Mouse (Mus musculus) hindbrain, embryonic 12.5 days (tissue): ENCODE measurements around the gene Htr1d. TPM values are rescaled to one million over a fixed set of nuclear protein-coding genes. Genes with fewer than 3 reads are reported as not detected.

ENCODE experiments used
- ATAC-seq: fragments of 200-750 bp; cut with Nextera tagmentation; 2 replicates; pipeline ENCODE4 v1.8.0; 2017; ENCODE audit warnings: moderate TSS enrichment; ENCODE audit not compliant: low FRiP score
- H3K27ac ChIP-seq: fragments of 300-500 bp; sonication (generic); 2 replicates; pipeline ENCODE4 v1.5.1; 2016; ENCODE audit warnings: mild to moderate bottlenecking
- H3K27me3 ChIP-seq: fragments of 300-500 bp; sonication (generic); 2 replicates; pipeline ENCODE4 v1.6.1; 2016; ENCODE audit warnings: mild to moderate bottlenecking
- H3K36me3 ChIP-seq: fragments of 300-500 bp; sonication (generic); 2 replicates; pipeline ENCODE4 v1.6.1; 2016; ENCODE audit warnings: mild to moderate bottlenecking
- H3K4me1 ChIP-seq: fragments of 300-500 bp; sonication (generic); 2 replicates; pipeline ENCODE4 v1.6.1; 2016
- H3K4me2 ChIP-seq: fragments of 300-500 bp; sonication (generic); replicated peaks from 2 replicates; pipeline ENCODE4 v1.6.1; 2016; ENCODE audit warnings: mild to moderate bottlenecking
- H3K4me3 ChIP-seq: fragments of 300-500 bp; sonication (generic); 2 replicates; pipeline ENCODE4 v1.5.1; 2016; ENCODE audit warnings: mild to moderate bottlenecking
- H3K9ac ChIP-seq: fragments of 300-500 bp; sonication (generic); 2 replicates; pipeline ENCODE4 v1.6.1; 2016; ENCODE audit warnings: mild to moderate bottlenecking, moderate library complexity
- H3K9me3 ChIP-seq: fragments of 300-500 bp; sonication (generic); replicated peaks from 2 replicates; pipeline ENCODE4 v1.6.1; 2016; ENCODE audit warnings: mild to moderate bottlenecking
- WGBS: fragments of 180-500 bp; shearing (Covaris S2); methylation state at CpG from one replicate; pipeline ENCODE4 v1.1.7; 2016; 5-methylcytosine and 5-hydroxymethylcytosine counted together
- polyA plus RNA-seq: library from polyadenylated mRNA; unstranded; fragments of >200 nt; fragmentation: Nextera tagmentation; extraction: Ambion mirVana; gene quantifications from 2 replicates; pipeline ENCODE4 v1.2.1, GENCODE M21; 2016

Htr1d gene
- 0.26 and 0.50 TPM in 2 replicates for polyA plus RNA-seq

GRCm38 (mm10) chr4:136423224-136423623 lies at the start of gene Htr1d:
Htr1d (plus strand) TSS chr4:136423524.
- peak within 1 kb of the TSS; percentile 64 for H3K9ac ChIP-seq
- H3K27ac ChIP-seq, result no peak within 1 kb of the TSS
- 82% methylated on average over 9 of the region's 9 CpGs for whole genome bisulfite sequencing
- peaks cover 20% of the 10 kb centered on the region for H3K4me1 ChIP-seq
- H3K36me3 ChIP-seq, result no peaks in the 10 kb centered on the region
- peak within 1 kb of the TSS; percentile 47 for H3K4me3 ChIP-seq
- H3K4me2 ChIP-seq, result peak within 1 kb of the TSS; percentile 88
- H3K27me3 ChIP-seq, result peaks cover 65% of the 10 kb centered on the region
- H3K9me3 ChIP-seq, result no peaks in the 10 kb centered on the region
- no peak for ATAC-seq

DNA sequence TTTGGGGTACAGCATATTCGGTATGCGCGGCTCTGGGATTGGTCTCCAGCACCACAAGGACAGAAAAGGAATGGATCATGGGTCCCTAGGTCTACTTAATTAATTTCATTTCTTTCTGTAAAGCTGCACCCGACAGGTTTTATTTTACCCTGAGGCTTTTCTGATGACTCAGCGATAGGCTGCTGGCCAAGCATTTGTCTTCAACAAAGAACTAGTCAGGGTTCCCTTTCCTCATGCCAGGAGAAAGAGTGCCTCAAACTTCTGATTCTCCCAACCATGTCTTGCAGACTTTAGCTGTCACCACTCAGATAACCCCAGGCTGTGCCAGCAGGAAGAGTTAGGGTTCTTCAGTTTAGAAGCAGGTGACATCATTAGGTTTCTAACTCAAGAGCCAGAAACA lies 46.3 kb upstream of the Htr1d start:
- Histone ChIP-seq H3K4me2 (no peak overlapping the region), H3K27ac (no peak overlapping the region), H3K4me3 (no peak overlapping the region), H3K36me3 (no peaks in the 10 kb centered on the region), H3K27me3 (0 out of 2 replicates have a peak, but pooled peaks cover 2% of the 10 kb centered on the region), H3K9me3 (no peaks in the 10 kb centered on the region), H3K4me1 (peaks cover 10% of the 10 kb centered on the region), H3K9ac (no peak overlapping the region)
- 85% methylated on average over 5 of the region's 5 CpGs for WGBS
- no peak for ATAC-seq

DNA sequence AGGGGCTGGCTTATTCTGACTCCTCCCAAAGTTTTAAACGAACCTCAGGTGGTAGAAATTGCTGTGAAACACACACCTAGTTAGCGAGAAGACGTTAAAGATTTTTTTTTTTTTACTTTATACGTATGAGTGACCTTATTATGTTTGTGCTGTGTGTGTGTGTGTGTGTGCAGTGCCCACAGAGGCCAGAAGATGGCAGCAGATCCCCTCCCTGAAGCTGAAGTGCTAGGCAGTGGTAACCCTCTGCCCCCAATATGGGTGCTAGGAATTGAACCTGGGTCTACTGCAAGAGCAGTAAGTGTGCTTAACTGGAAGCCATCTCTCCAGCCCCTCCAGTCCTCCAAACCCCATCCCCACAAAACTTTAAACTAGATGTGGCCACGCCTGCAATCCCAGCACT lies 40.3 kb upstream of the Htr1d start:
- no peak overlapping the region for H3K4me2 ChIP-seq
- H3K36me3 ChIP-seq, result no peaks in the 10 kb centered on the region
- ATAC-seq, result no peak
- H3K27me3 ChIP-seq, result no peaks in the 10 kb centered on the region
- no peaks in the 10 kb centered on the region for H3K4me1 ChIP-seq
- no peak overlapping the region for H3K9ac ChIP-seq
- H3K9me3 ChIP-seq, result no peaks in the 10 kb centered on the region
- WGBS, result 90% methylated on average over 5 of the region's 5 CpGs
- H3K27ac ChIP-seq, result no peak overlapping the region
- H3K4me3 ChIP-seq, result no peak overlapping the region

GRCm38 (mm10) chr4:136383839-136384238 lies 39.5 kb upstream of the Htr1d start:
- no peak overlapping the region for H3K9ac ChIP-seq
- no peak overlapping the region for H3K27ac ChIP-seq
- H3K9me3 ChIP-seq, result no peaks in the 10 kb centered on the region
- no peaks in the 10 kb centered on the region for H3K4me1 ChIP-seq
- H3K27me3 ChIP-seq, result no peaks in the 10 kb centered on the region
- no peak overlapping the region for H3K4me3 ChIP-seq
- no peak overlapping the region for H3K4me2 ChIP-seq
- ATAC-seq, result no peak
- H3K36me3 ChIP-seq, result no peaks in the 10 kb centered on the region
- 88% methylated on average over 6 of the region's 6 CpGs for WGBS

DNA sequence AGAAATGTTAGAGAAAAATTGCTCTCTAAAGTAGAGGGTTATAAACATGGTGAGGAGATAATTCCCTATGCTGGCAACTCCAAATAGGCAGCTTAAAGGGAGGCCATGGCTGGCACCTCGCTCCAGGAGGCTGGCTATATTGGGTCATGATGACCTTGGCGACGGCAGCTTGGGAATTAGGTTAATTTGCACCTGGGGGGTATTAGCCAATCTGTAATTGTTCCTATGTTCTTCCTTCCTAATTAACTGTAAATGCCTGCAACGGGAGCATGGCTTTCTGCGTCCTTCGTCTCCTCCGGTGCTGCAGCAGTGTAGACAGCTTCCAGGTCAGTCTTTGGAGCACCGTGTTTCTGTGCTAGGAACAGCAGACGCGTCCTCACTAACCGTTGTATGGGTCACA lies 36.1 kb upstream of the Htr1d start:
- no peaks in the 10 kb centered on the region for H3K4me1 ChIP-seq
- H3K4me3 ChIP-seq, result no peak overlapping the region
- no peak overlapping the region for H3K9ac ChIP-seq
- no peaks in the 10 kb centered on the region for H3K36me3 ChIP-seq
- no peak for ATAC-seq
- H3K27me3 ChIP-seq, result no peaks in the 10 kb centered on the region
- H3K4me2 ChIP-seq, result no peak overlapping the region
- 69% methylated on average over 11 of the region's 11 CpGs for WGBS
- no peak overlapping the region for H3K27ac ChIP-seq
- H3K9me3 ChIP-seq, result no peaks in the 10 kb centered on the region

GRCm38 (mm10) chr4:136401806-136402205 lies 21.5 kb upstream of the Htr1d start:
- Histone ChIP-seq H3K9me3 (no peaks in the 10 kb centered on the region), H3K27me3 (no peaks in the 10 kb centered on the region), H3K27ac (no peak overlapping the region), H3K9ac (no peak overlapping the region), H3K36me3 (no peaks in the 10 kb centered on the region), H3K4me3 (no peak overlapping the region), H3K4me1 (0 out of 2 replicates have a peak, but pooled peaks cover 3% of the 10 kb centered on the region), H3K4me2 (no peak overlapping the region)
- 85% methylated on average over 10 of the region's 10 CpGs for WGBS
- no peak for ATAC-seq

DNA sequence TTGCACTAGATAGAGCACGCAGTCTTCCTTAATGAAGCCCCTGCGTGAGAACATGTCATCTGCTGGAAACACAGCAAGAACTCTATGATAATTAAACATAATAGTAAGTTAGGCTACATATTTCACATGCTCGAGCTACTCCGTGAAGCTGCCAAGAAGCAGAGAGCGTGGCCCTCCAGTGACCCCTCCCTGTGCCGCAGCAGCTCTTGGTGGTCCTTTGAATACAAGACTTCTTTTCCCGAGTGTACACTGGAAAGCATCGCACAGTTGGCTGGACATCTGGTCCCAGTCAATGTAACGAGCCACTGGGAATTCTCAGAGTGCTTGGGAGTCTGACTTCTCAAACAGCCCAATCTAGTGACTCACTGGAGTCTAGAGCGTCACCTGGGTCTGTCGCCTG lies 15.5 kb upstream of the Htr1d start:
- Histone ChIP-seq H3K4me1 (0 out of 2 replicates have a peak, but pooled peaks cover 3% of the 10 kb centered on the region), H3K9me3 (no peaks in the 10 kb centered on the region), H3K4me2 (no peak overlapping the region), H3K27me3 (no peaks in the 10 kb centered on the region), H3K36me3 (no peaks in the 10 kb centered on the region), H3K27ac (no peak overlapping the region), H3K9ac (no peak overlapping the region), H3K4me3 (no peak overlapping the region)
- WGBS, result 63% methylated on average over 11 of the region's 11 CpGs
- no peak for ATAC-seq

DNA sequence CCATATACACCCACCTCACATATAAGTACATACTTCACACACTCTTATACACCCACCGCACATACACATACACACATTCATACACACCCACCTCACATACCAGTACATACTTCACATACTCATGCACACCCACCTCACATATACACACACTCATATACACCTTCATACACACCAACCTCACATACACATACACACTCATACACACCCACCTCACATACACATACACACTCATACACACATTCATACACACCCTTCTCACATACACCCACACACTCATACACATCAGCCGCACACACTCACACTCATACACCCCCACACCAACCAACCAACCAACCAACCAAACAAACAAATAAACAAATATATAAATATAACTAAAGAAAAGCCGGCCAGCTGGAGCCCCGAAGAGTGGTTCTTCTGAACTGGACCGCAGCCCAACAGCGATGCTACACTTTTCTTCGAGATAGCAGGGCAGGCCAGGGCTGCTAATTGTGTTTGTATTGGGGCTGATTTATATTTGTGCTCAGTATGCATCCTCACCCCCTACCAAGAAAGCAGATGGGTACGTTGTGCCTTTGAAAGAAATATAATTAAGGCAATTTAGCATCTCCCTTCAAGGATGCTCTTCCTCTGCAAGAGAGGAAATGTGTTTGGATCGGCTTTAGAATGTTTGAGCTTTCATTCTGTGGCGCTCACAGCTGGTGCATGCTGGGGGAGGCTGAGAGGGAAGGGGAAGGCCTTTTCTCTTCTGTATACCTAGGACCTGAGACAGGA lies 11.1 kb upstream of the Htr1d start:
- no peak overlapping the region for H3K4me3 ChIP-seq
- H3K27ac ChIP-seq, result no peak overlapping the region
- no peak overlapping the region for H3K4me2 ChIP-seq
- no peaks in the 10 kb centered on the region for H3K27me3 ChIP-seq
- 0 out of 2 replicates have a peak, but pooled peaks cover under 1% of the 10 kb centered on the region for H3K4me1 ChIP-seq
- no peaks in the 10 kb centered on the region for H3K36me3 ChIP-seq
- H3K9ac ChIP-seq, result no peak overlapping the region
- no peaks in the 10 kb centered on the region for H3K9me3 ChIP-seq
- no peak for ATAC-seq
- WGBS, result 68% methylated on average over 10 of the region's 10 CpGs

DNA sequence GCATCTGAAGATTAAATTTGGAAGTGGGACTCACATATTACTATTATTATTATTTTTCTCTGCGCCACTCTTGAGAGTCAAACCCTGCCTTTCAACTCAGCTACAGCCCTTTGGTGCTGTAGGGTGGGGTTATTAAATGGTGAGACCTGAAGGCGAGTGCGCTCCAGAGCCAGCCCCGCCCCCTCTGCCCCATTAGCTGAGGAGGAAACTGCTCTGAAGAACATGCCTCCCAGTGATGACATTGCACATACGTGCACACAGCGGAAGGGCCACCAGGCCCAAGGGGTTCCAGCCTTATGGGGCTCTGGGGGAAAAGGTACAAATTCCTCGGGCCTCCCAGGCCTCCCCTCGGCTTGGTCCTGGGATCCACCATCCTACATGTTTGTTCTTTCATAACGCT lies 7.8 kb upstream of the Htr1d start:
- WGBS, result 88% methylated on average over 9 of the region's 9 CpGs
- Histone ChIP-seq H3K4me3 (no peak overlapping the region), H3K4me1 (peaks cover 7% of the 10 kb centered on the region), H3K36me3 (no peaks in the 10 kb centered on the region), H3K9me3 (no peaks in the 10 kb centered on the region), H3K27me3 (peaks cover 7% of the 10 kb centered on the region), H3K9ac (no peak overlapping the region), H3K27ac (no peak overlapping the region), H3K4me2 (no peak overlapping the region)
- ATAC-seq, result no peak

DNA sequence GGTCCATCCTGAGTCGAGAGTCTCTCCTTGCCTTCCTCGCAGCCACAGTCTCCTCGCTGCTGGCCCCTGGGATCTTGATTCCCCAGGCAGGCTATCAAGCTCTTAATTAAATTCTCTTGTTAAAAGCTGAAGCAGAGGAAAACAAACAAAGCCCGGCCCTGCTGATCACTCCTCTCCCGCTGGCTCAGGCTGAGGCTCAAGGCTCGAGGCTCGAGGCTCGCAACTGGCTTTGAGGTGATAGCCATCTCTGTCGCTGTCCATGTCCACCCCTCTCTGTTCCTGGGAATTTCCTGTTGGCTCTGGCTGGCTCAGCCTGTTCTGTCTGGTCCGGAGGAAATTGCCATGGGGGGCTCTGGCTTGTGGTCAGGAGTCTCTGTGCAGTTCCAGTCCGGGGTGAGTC lies 4.4 kb upstream of the Htr1d start:
- peaks cover 9% of the 10 kb centered on the region for H3K4me1 ChIP-seq
- no peak overlapping the region for H3K4me3 ChIP-seq
- no peak for ATAC-seq
- H3K36me3 ChIP-seq, result no peaks in the 10 kb centered on the region
- peaks cover 35% of the 10 kb centered on the region for H3K27me3 ChIP-seq
- 12% methylated on average over 11 of the region's 11 CpGs for WGBS
- no peak overlapping the region for H3K9ac ChIP-seq
- H3K27ac ChIP-seq, result no peak overlapping the region
- no peak overlapping the region for H3K4me2 ChIP-seq
- H3K9me3 ChIP-seq, result no peaks in the 10 kb centered on the region

DNA sequence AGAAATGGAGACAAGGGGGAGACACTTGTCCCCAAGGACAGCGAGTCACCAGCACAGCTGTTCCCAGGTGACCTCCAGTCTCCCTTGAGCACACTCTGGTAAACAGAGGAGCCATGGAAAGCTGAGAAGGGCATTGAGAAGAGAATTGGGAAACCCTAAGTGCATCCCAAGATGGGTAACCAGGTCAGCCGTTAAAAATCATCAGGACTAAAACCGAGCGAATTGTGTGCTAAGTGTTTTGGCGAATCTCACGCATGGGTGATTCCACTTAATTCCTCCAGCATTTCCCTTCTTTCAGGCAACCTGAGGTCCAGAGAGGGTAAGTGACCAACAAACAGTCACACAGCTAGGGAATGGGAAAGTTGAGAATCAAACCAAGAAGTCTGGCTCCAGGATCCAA lies 3.9 kb upstream of the Htr1d start:
- no peak for ATAC-seq
- no peak overlapping the region for H3K4me2 ChIP-seq
- WGBS, result 66% methylated on average over 6 of the region's 6 CpGs
- H3K9me3 ChIP-seq, result no peaks in the 10 kb centered on the region
- no peaks in the 10 kb centered on the region for H3K36me3 ChIP-seq
- H3K27me3 ChIP-seq, result peaks cover 40% of the 10 kb centered on the region
- peaks cover 13% of the 10 kb centered on the region for H3K4me1 ChIP-seq
- no peak overlapping the region for H3K9ac ChIP-seq
- H3K27ac ChIP-seq, result no peak overlapping the region
- H3K4me3 ChIP-seq, result no peak overlapping the region

GRCm38 (mm10) chr4:136424120-136424999 lies 1.0 kb downstream of the Htr1d start:
- H3K9me3 ChIP-seq, result no peaks in the 10 kb centered on the region
- H3K27me3 ChIP-seq, result peaks cover 68% of the 10 kb centered on the region
- peaks cover 13% of the 10 kb centered on the region for H3K4me1 ChIP-seq
- peak overlapping the region; percentile 64 for H3K9ac ChIP-seq
- ATAC-seq, result no peak
- no peaks in the 10 kb centered on the region for H3K36me3 ChIP-seq
- peak overlapping the region; percentile 88 for H3K4me2 ChIP-seq
- H3K4me3 ChIP-seq, result peak overlapping the region; percentile 47
- 2% methylated on average over 64 of the region's 70 CpGs for WGBS
- H3K27ac ChIP-seq, result no peak overlapping the region
